Mouse (Mus musculus) liver, embryonic 16.5 days (tissue): Measurements from ENCODE around the gene Prph. TPM values are rescaled to one million over a fixed set of nuclear protein-coding genes. Genes with fewer than 3 reads are reported as not detected.
"Not testable (repeated sequence)": the region's sequence is repeated elsewhere in the genome, so short reads cannot be mapped to it uniquely, and the experiment has no call there.

ENCODE experiments used
- ATAC-seq: fragments of 200-750 bp; cut with Nextera tagmentation; 2 replicates; pipeline ENCODE4 v1.8.0; 2017; ENCODE audit warnings: low read depth, mild to moderate bottlenecking, moderate number of reproducible peaks, moderate library complexity
- H3K27ac ChIP-seq: fragments of 300-500 bp; sonication (generic); 2 replicates; pipeline ENCODE4 v1.5.1; 2014; ENCODE audit warnings: mild to moderate bottlenecking, low read length
- H3K27me3 ChIP-seq: fragments of 300-500 bp; sonication (generic); 2 replicates; pipeline ENCODE4 v1.6.1; 2014; ENCODE audit warnings: low read depth, low read length, mixed read lengths; ENCODE audit not compliant: control insufficient read depth, insufficient read depth
- H3K36me3 ChIP-seq: fragments of 300-500 bp; sonication (generic); 2 replicates; pipeline ENCODE4 v1.6.1; 2014; ENCODE audit warnings: mild to moderate bottlenecking; ENCODE audit not compliant: control insufficient read depth, insufficient read depth
- H3K4me1 ChIP-seq: fragments of 300-500 bp; sonication (generic); 2 replicates; pipeline ENCODE4 v1.6.1; 2014; ENCODE audit warnings: low read depth, low read length, mixed read lengths; ENCODE audit not compliant: control insufficient read depth
- H3K4me2 ChIP-seq: fragments of 300-500 bp; sonication (generic); 2 replicates; pipeline ENCODE4 v1.6.1; 2014; ENCODE audit warnings: low read depth, low read length, mixed read lengths
- H3K4me3 ChIP-seq: fragments of 300-500 bp; sonication (generic); 2 replicates; pipeline ENCODE4 v1.5.1; 2014; ENCODE audit warnings: low read depth, mild to moderate bottlenecking, low read length
- H3K9ac ChIP-seq: fragments of 300-500 bp; sonication (generic); 2 replicates; pipeline ENCODE4 v1.6.1; 2014; ENCODE audit warnings: low read depth, low read length
- H3K9me3 ChIP-seq: fragments of 300-500 bp; sonication (generic); replicated peaks from 2 replicates; pipeline ENCODE4 v1.6.1; 2016; ENCODE audit warnings: low read length; ENCODE audit not compliant: control insufficient read depth
- WGBS: fragments of 180-500 bp; shearing (Covaris S2); extraction: QIAGEN DNeasy Blood & Tissue Kit; methylation state at CpG from one replicate; pipeline ENCODE4 v1.1.7; 2014; ENCODE audit not compliant: insufficient replicate concordance; 5-methylcytosine and 5-hydroxymethylcytosine counted together
- polyA plus RNA-seq: library from polyadenylated mRNA; unstranded; fragments of >200 nt; fragmentation: Nextera tagmentation; extraction: Ambion mirVana; gene quantifications from 2 replicates; pipeline ENCODE4 v1.2.1, GENCODE M21; 2015

Prph gene
- polyA plus RNA-seq, 1 experiment from 2014 or later = 1.1 TPM

- Histone ChIP-seq H3K9me3 (no peaks in the 10 kb centered on the region), H3K4me1 (peaks cover 10% of the 10 kb centered on the region), H3K27ac (no peak overlapping the region), H3K9ac (no peak overlapping the region), H3K4me3 (no peak overlapping the region), H3K4me2 (no peak overlapping the region), H3K27me3 (no peaks in the 10 kb centered on the region), H3K36me3 (peaks cover 37% of the 10 kb centered on the region)
- WGBS = 88% methylated on average over 5 of the region's 5 CpGs
- no peak for ATAC-seq
Observed at GRCm38 (mm10) chr15:99038797-99039196, 16.2 kb upstream of the Prph start.

- Histone ChIP-seq H3K27me3 (no peaks in the 10 kb centered on the region), H3K9me3 (no peaks in the 10 kb centered on the region), H3K4me2 (no peak overlapping the region), H3K4me3 (no peak overlapping the region), H3K36me3 (peaks cover 35% of the 10 kb centered on the region), H3K9ac (no peak overlapping the region), H3K27ac (no peak overlapping the region), H3K4me1 (peaks cover 9% of the 10 kb centered on the region)
- WGBS = 66% methylated on average over 4 of the region's 4 CpGs
- no peak for ATAC-seq
Observed at GRCm38 (mm10) chr15:99039306-99039705, 15.7 kb upstream of the Prph start.

- Histone ChIP-seq H3K4me3 (no peak overlapping the region), H3K4me2 (no peak overlapping the region), H3K36me3 (peaks cover 25% of the 10 kb centered on the region), H3K9me3 (no peaks in the 10 kb centered on the region), H3K27me3 (no peaks in the 10 kb centered on the region), H3K4me1 (peaks cover 2% of the 10 kb centered on the region; the same call in 1 of the 2 replicates), H3K27ac (no peak overlapping the region), H3K9ac (no peak overlapping the region)
- 59% methylated on average over 26 of the region's 26 CpGs for WGBS
- ATAC-seq = no peak
Observed at GRCm38 (mm10) chr15:99039996-99040919, 14.7 kb upstream of the Prph start.

GRCm38 (mm10) chr15:99040920-99041856, 13.8 kb upstream of the Prph start:
- Histone ChIP-seq H3K4me3 (no peak overlapping the region), H3K4me1 (peaks cover under 1% of the 10 kb centered on the region; the same call in 1 of the 2 replicates), H3K36me3 (peaks cover 16% of the 10 kb centered on the region), H3K27me3 (no peaks in the 10 kb centered on the region), H3K9me3 (no peaks in the 10 kb centered on the region), H3K9ac (no peak overlapping the region), H3K4me2 (no peak overlapping the region), H3K27ac (no peak overlapping the region)
- ATAC-seq = no peak
- 65% methylated on average over 21 of the region's 21 CpGs for whole genome bisulfite sequencing

GRCm38 (mm10) chr15:99042334-99042733, 12.6 kb upstream of the Prph start:
- peak; percentile 63 for ATAC-seq
- no peaks in the 10 kb centered on the region for H3K9me3 ChIP-seq
- peaks cover 9% of the 10 kb centered on the region; the same call in 1 of the 2 replicates for H3K36me3 ChIP-seq
- H3K9ac ChIP-seq = no peak overlapping the region
- no peaks in the 10 kb centered on the region for H3K27me3 ChIP-seq
- no peak overlapping the region for H3K4me3 ChIP-seq
- no peaks in the 10 kb centered on the region; the same call in 1 of the 2 replicates for H3K4me1 ChIP-seq
- H3K27ac ChIP-seq = no peak overlapping the region
- no peak overlapping the region for H3K4me2 ChIP-seq
- WGBS = 53% methylated on average over 5 of the region's 5 CpGs

- Histone ChIP-seq H3K36me3 (no peaks in the 10 kb centered on the region), H3K27ac (no peak overlapping the region)
- no peak for ATAC-seq
Observed at GRCm38 (mm10) chr15:99044854-99045253, 10.1 kb upstream of the Prph start.

GRCm38 (mm10) chr15:99045734-99046133, 9.2 kb upstream of the Prph start:
- not testable (repeated sequence) for H3K4me1 ChIP-seq, H3K27ac ChIP-seq, ATAC-seq, H3K36me3 ChIP-seq, H3K4me3 ChIP-seq, H3K4me2 ChIP-seq, H3K9me3 ChIP-seq, H3K9ac ChIP-seq, H3K27me3 ChIP-seq
- 69% methylated on average over 6 of the region's 6 CpGs for WGBS

More at GRCm38 (mm10) chr15:99044854-99045253, 10.1 kb upstream of the Prph start:
- Histone ChIP-seq H3K4me1 (no peaks in the 10 kb centered on the region; the same call in 1 of the 2 replicates), H3K4me2 (no peak overlapping the region), H3K27me3 (no peaks in the 10 kb centered on the region), H3K9me3 (no peaks in the 10 kb centered on the region), H3K4me3 (no peak overlapping the region), H3K9ac (no peak overlapping the region)
- WGBS = 48% methylated on average over 3 of the region's 3 CpGs

GRCm38 (mm10) chr15:99049473-99050253, 5.3 kb upstream of the Prph start:
- Histone ChIP-seq H3K27ac (no peak overlapping the region), H3K36me3 (no peaks in the 10 kb centered on the region), H3K4me1 (no peaks in the 10 kb centered on the region; the same call in 1 of the 2 replicates), H3K9ac (no peak overlapping the region), H3K9me3 (no peaks in the 10 kb centered on the region), H3K27me3 (peaks cover 20% of the 10 kb centered on the region), H3K4me3 (no peak overlapping the region), H3K4me2 (no peak overlapping the region)
- WGBS = 28% methylated on average over 13 of the region's 13 CpGs
- ATAC-seq = no peak
